Mouse (Mus musculus) forebrain, embryonic 14.5 days (tissue): Measurements from ENCODE around the gene Gm21860. TPM values are rescaled to one million over a fixed set of nuclear protein-coding genes. Genes with fewer than 3 reads are reported as not detected.
"Not testable (repeated sequence)": the region's sequence is repeated elsewhere in the genome, so short reads cannot be mapped to it uniquely, and the experiment has no call there.

Source experiments
- ATAC-seq: fragments of 200-750 bp; cut with Nextera tagmentation; 2 replicates; pipeline ENCODE4 v1.8.0; 2017; ENCODE audit warnings: mild to moderate bottlenecking, moderate library complexity
- DNase-seq: peaks from one replicate; pipeline ENCODE4 v3.0.0-alpha.2; 2015; ENCODE audit warnings: low spot score
- H3K27ac ChIP-seq: fragments of 300-500 bp; sonication (generic); 2 replicates; pipeline ENCODE4 v1.5.1; 2014; ENCODE audit warnings: low read depth, mild to moderate bottlenecking, control low read depth, low read length, moderate library complexity
- H3K27me3 ChIP-seq: fragments of 300-500 bp; sonication (generic); replicated peaks from 2 replicates; pipeline ENCODE4 v1.6.1; 2014; ENCODE audit warnings: low read length, control low read depth, mixed read lengths; ENCODE audit not compliant: control insufficient read depth, insufficient read depth
- H3K36me3 ChIP-seq: fragments of 300-500 bp; sonication (generic); 2 replicates; pipeline ENCODE4 v1.6.1; 2014; ENCODE audit warnings: low read length, control low read depth; ENCODE audit not compliant: control insufficient read depth, insufficient read depth
- H3K4me1 ChIP-seq: fragments of 300-500 bp; sonication (generic); 2 replicates; pipeline ENCODE4 v1.6.1; 2014; ENCODE audit warnings: antibody characterized with exemption, low read length, control low read depth; ENCODE audit not compliant: control insufficient read depth, insufficient read depth
- H3K4me2 ChIP-seq: fragments of 300-500 bp; sonication (generic); 2 replicates; pipeline ENCODE4 v1.6.1; 2014; ENCODE audit warnings: mild to moderate bottlenecking, control low read depth, low read length
- H3K4me3 ChIP-seq: fragments of 300-500 bp; sonication (generic); 2 replicates; pipeline ENCODE4 v1.5.1; 2014; ENCODE audit warnings: low read depth, low read length, control low read depth
- H3K9ac ChIP-seq: fragments of 300-500 bp; sonication (generic); 2 replicates; pipeline ENCODE4 v1.6.1; 2014; ENCODE audit warnings: mild to moderate bottlenecking, low read length, control low read depth, moderate library complexity
- H3K9me3 ChIP-seq: fragments of 300-500 bp; sonication (generic); replicated peaks from 2 replicates; pipeline ENCODE4 v1.6.1; 2016; ENCODE audit warnings: low read length, control low read depth, mixed read lengths; ENCODE audit not compliant: control insufficient read depth
- WGBS: fragments of 180-500 bp; shearing (Covaris S2); extraction: QIAGEN DNeasy Blood & Tissue Kit; methylation state at CpG from one replicate; pipeline ENCODE4 v1.1.7; 2014; 5-methylcytosine and 5-hydroxymethylcytosine counted together
- polyA plus RNA-seq: library from polyadenylated mRNA; unstranded; fragments of >200 nt; fragmentation: Nextera tagmentation; extraction: Ambion mirVana; gene quantifications from 2 replicates; pipeline ENCODE4 v1.2.1, GENCODE M21; 2014

Gm21860 gene
- polyA plus RNA-seq, 1 experiment from 2014 or later = not detected

GRCm38 (mm10) chrY:90734334-90734696, 20.3 kb downstream of the Gm21860 start:
- H3K36me3 ChIP-seq = peaks cover 28% of the 10 kb centered on the region
- DNase-seq, H3K4me1 ChIP-seq, H3K9ac ChIP-seq, H3K27me3 ChIP-seq, H3K27ac ChIP-seq, H3K4me2 ChIP-seq, H3K4me3 ChIP-seq: not testable (repeated sequence)
- WGBS = 59% methylated on average over 8 of the region's 8 CpGs
- ATAC-seq = peak; percentile 22; the same call in 1 of the 2 replicates
- peaks cover 15% of the 10 kb centered on the region for H3K9me3 ChIP-seq

GRCm38 (mm10) chrY:90733656-90734333, 20.8 kb downstream of the Gm21860 start:
- not testable (repeated sequence) for H3K4me2 ChIP-seq, H3K4me3 ChIP-seq, H3K27ac ChIP-seq, ATAC-seq, H3K9me3 ChIP-seq, DNase-seq, H3K9ac ChIP-seq, H3K4me1 ChIP-seq, H3K27me3 ChIP-seq
- peaks cover 23% of the 10 kb centered on the region for H3K36me3 ChIP-seq
- 88% methylated on average over 9 of the region's 9 CpGs for WGBS

- not testable (repeated sequence) for H3K9ac ChIP-seq, H3K4me2 ChIP-seq, H3K4me1 ChIP-seq, H3K27me3 ChIP-seq, H3K4me3 ChIP-seq, H3K36me3 ChIP-seq, H3K9me3 ChIP-seq
- peak overlapping the region; percentile 28 for H3K27ac ChIP-seq
- 42% methylated on average over 10 of the region's 10 CpGs for WGBS
- peak; percentile 94 for DNase-seq
- peak; percentile 88 for ATAC-seq
Measured at GRCm38 (mm10) chrY:90732101-90732542, 22.5 kb downstream of the Gm21860 start.

- not testable (repeated sequence) for H3K27ac ChIP-seq, H3K27me3 ChIP-seq, H3K36me3 ChIP-seq, H3K4me1 ChIP-seq, H3K4me2 ChIP-seq, DNase-seq, H3K9me3 ChIP-seq, H3K9ac ChIP-seq, H3K4me3 ChIP-seq
- 33% methylated on average over 1 of the region's 1 CpGs for WGBS
- peak; percentile 27 for ATAC-seq
Measured at GRCm38 (mm10) chrY:90731593-90731955, 23.0 kb downstream of the Gm21860 start.

- WGBS = 55% methylated on average over 20 of the region's 20 CpGs
- not testable (repeated sequence) for DNase-seq, H3K9ac ChIP-seq, H3K27ac ChIP-seq, H3K4me1 ChIP-seq, H3K4me3 ChIP-seq, H3K27me3 ChIP-seq, H3K9me3 ChIP-seq, H3K36me3 ChIP-seq, H3K4me2 ChIP-seq
- peak; percentile 55; the same call in 1 of the 2 replicates for ATAC-seq
Measured at GRCm38 (mm10) chrY:90730908-90731592, 23.6 kb downstream of the Gm21860 start.

GRCm38 (mm10) chrY:90729816-90730303, 24.8 kb downstream of the Gm21860 start:
- not testable (repeated sequence) for H3K27ac ChIP-seq, H3K36me3 ChIP-seq, H3K4me1 ChIP-seq, ATAC-seq, H3K9me3 ChIP-seq, H3K4me2 ChIP-seq, H3K9ac ChIP-seq, DNase-seq, H3K4me3 ChIP-seq, H3K27me3 ChIP-seq
- 59% methylated on average over 11 of the region's 12 CpGs for WGBS

GRCm38 (mm10) chrY:90728905-90729256, 25.7 kb downstream of the Gm21860 start:
- H3K4me3 ChIP-seq, H3K27ac ChIP-seq, H3K4me2 ChIP-seq, DNase-seq, H3K9me3 ChIP-seq, H3K36me3 ChIP-seq, H3K27me3 ChIP-seq, H3K4me1 ChIP-seq, H3K9ac ChIP-seq: not testable (repeated sequence)
- ATAC-seq = peak; percentile 60
- WGBS = 50% methylated on average over 16 of the region's 17 CpGs

GRCm38 (mm10) chrY:90728251-90728904, 26.2 kb downstream of the Gm21860 start:
- H3K9me3 ChIP-seq, DNase-seq, H3K4me3 ChIP-seq, H3K4me1 ChIP-seq, H3K27me3 ChIP-seq, H3K9ac ChIP-seq, H3K36me3 ChIP-seq, H3K27ac ChIP-seq, H3K4me2 ChIP-seq: not testable (repeated sequence)
- peak; percentile 15; the same call in 1 of the 2 replicates for ATAC-seq
- WGBS = 71% methylated on average over 13 of the region's 13 CpGs
